Mouse (Mus musculus) brain, embryonic 14.5 days (tissue): Measurements from ENCODE around the gene Grm6.
A peak's percentile ranks its signal among the peaks of the same experiment; 100 is the strongest.

ENCODE experiments used
- CTCF ChIP-seq: fragments of 200-500 bp; IDR thresholded peaks from 2 replicates; pipeline ENCODE4 v1.5.1; 2012; ENCODE audit warnings: inconsistent platforms, mild to moderate bottlenecking, moderate library complexity, borderline replicate concordance; ENCODE audit not compliant: insufficient read depth, insufficient read length; ENCODE audit errors: extremely low read depth
- POLR2A ChIP-seq: fragments of 200-500 bp; IDR thresholded peaks from 2 replicates; pipeline ENCODE4 v1.6.1; 2012; ENCODE audit warnings: mild to moderate bottlenecking, inconsistent platforms, borderline replicate concordance; ENCODE audit not compliant: poor library complexity, insufficient read depth, insufficient read length, severe bottlenecking; ENCODE audit errors: extremely low read depth

- TF ChIP-seq POLR2A (peak; percentile 79; the same call in 1 of the 2 replicates), CTCF (no peak)
Observed at GRCm38 (mm10) chr11:50827010-50827953, 23.2 kb upstream of the Grm6 start, which contains the start of gene Zfp354c.
